Mouse (Mus musculus) E14TG2a.4 (cell line): ENCODE results near the gene Lcat.

ENCODE experiments used
- CTCF ChIP-seq: conservative IDR thresholded peaks from 2 replicates; pipeline ENCODE4 v1.5.1; 2014; ENCODE audit warnings: low read length
- NANOG ChIP-seq: IDR thresholded peaks from 2 replicates; pipeline ENCODE4 v1.6.1; 2014; ENCODE audit warnings: borderline replicate concordance, low read length, mixed read lengths
- POU5F1 ChIP-seq: IDR thresholded peaks from 2 replicates; pipeline ENCODE4 v1.6.1; 2014; ENCODE audit warnings: low read length, borderline replicate concordance

- TF ChIP-seq CTCF (no peak), NANOG (no peak), POU5F1 (no peak)
Measured at GRCm38 (mm10) chr8:105938306-105938669, 4.9 kb downstream of the Lcat start, which contains the start of gene Psmb10.
